Mouse (Mus musculus) heart, embryonic 15.5 days (tissue): ENCODE data around the gene Cenpm. TPM values are rescaled to one million over a fixed set of nuclear protein-coding genes. Genes with fewer than 3 reads are reported as not detected.

ENCODE experiments used
- ATAC-seq: fragments of 200-750 bp; cut with Nextera tagmentation; replicated peaks from 2 replicates; pipeline ENCODE4 v1.8.0; 2017; ENCODE audit warnings: low read depth, moderate TSS enrichment; ENCODE audit not compliant: insufficient number of reproducible peaks, insufficient read depth, low FRiP score
- H3K27ac ChIP-seq: fragments of 300-500 bp; sonication (generic); 2 replicates; pipeline ENCODE4 v1.5.1; 2015; ENCODE audit warnings: mild to moderate bottlenecking, inconsistent platforms
- H3K27me3 ChIP-seq: fragments of 300-500 bp; sonication (generic); 2 replicates; pipeline ENCODE4 v1.6.1; 2015; ENCODE audit warnings: inconsistent platforms
- H3K36me3 ChIP-seq: fragments of 300-500 bp; sonication (generic); 2 replicates; pipeline ENCODE4 v1.6.1; 2015; ENCODE audit warnings: mild to moderate bottlenecking, inconsistent platforms
- H3K4me1 ChIP-seq: fragments of 300-500 bp; sonication (generic); replicated peaks from 2 replicates; pipeline ENCODE4 v1.6.1; 2015; ENCODE audit warnings: inconsistent platforms
- H3K4me2 ChIP-seq: fragments of 300-500 bp; sonication (generic); 2 replicates; pipeline ENCODE4 v1.6.1; 2015; ENCODE audit warnings: inconsistent platforms, mild to moderate bottlenecking, moderate library complexity
- H3K4me3 ChIP-seq: fragments of 300-500 bp; sonication (generic); 2 replicates; pipeline ENCODE4 v1.5.1; 2015; ENCODE audit warnings: mild to moderate bottlenecking, inconsistent platforms
- H3K9ac ChIP-seq: fragments of 300-500 bp; sonication (generic); 2 replicates; pipeline ENCODE4 v1.6.1; 2015; ENCODE audit warnings: mild to moderate bottlenecking, inconsistent platforms
- H3K9me3 ChIP-seq: fragments of 300-500 bp; sonication (generic); replicated peaks from 2 replicates; pipeline ENCODE4 v1.6.1; 2016; ENCODE audit warnings: inconsistent platforms
- WGBS: fragments of 180-500 bp; shearing (Covaris S2); methylation state at CpG from one replicate; pipeline ENCODE4 v1.1.7; 2015; ENCODE audit warnings: mixed read lengths; 5-methylcytosine and 5-hydroxymethylcytosine counted together
- polyA plus RNA-seq: library from polyadenylated mRNA; unstranded; fragments of >200 nt; fragmentation: Nextera tagmentation; extraction: Ambion mirVana; gene quantifications from 2 replicates; pipeline ENCODE4 v1.2.1, GENCODE M21; 2015

Gene Cenpm
- polyA plus RNA-seq, 1 experiment from 2014 or later: 55.7 TPM

DNA sequence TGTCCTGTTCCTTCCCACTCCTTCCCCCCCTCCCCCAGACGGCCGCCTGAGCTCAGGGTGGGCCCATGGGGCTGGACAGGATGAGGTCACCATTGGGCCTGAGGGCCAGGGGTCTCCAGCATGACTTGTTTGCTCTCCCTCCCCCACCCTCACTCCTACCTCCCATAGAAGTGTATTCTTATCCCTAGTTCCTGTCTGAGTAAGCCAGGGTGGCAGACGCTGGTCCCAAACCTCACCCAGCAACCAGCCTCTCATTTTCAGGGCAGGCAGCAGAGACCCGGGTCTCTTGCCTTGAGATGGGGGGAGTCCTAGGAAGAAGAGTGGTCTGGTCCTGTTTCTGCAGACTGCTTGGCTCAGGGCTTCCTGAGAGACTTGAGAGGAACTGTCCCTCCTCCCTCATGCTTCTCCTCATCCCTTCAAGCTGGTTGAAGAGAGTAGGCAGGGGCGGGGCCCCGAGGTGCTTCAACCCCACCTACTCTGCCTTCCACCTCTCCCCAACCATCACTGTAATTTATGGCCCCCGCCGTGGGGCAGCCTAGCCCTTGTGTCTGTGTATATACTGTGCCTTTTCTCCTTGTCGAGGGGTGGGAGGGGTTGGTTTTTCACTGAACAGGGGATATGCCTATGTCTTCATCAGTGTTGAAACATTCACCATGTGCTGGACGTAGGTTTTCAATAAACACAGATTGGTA is 39.7 kb downstream of the Cenpm start:
- peaks cover 21% of the 10 kb centered on the region for H3K4me1 ChIP-seq
- no peak for ATAC-seq
- 71% methylated on average over 10 of the region's 10 CpGs for WGBS
- no peak overlapping the region for H3K4me3 ChIP-seq
- no peaks in the 10 kb centered on the region for H3K9me3 ChIP-seq
- H3K9ac ChIP-seq: no peak overlapping the region
- H3K27me3 ChIP-seq: peaks cover 60% of the 10 kb centered on the region
- no peak overlapping the region for H3K27ac ChIP-seq
- peaks cover 42% of the 10 kb centered on the region for H3K36me3 ChIP-seq
- no peak overlapping the region for H3K4me2 ChIP-seq

GRCm38 (mm10) chr15:82203611-82204351 is 40.8 kb downstream of the Cenpm start:
- WGBS: 88% methylated on average over 20 of the region's 20 CpGs
- Histone ChIP-seq H3K9ac (no peak overlapping the region), H3K4me3 (no peak overlapping the region), H3K27me3 (peaks cover 53% of the 10 kb centered on the region), H3K9me3 (no peaks in the 10 kb centered on the region), H3K4me1 (peaks cover 21% of the 10 kb centered on the region), H3K4me2 (no peak overlapping the region), H3K27ac (no peak overlapping the region), H3K36me3 (peaks cover 52% of the 10 kb centered on the region)
- ATAC-seq: no peak

- Histone ChIP-seq H3K36me3 (peaks cover 58% of the 10 kb centered on the region), H3K4me1 (peaks cover 21% of the 10 kb centered on the region), H3K9me3 (no peaks in the 10 kb centered on the region), H3K27me3 (peaks cover 46% of the 10 kb centered on the region), H3K4me2 (no peak overlapping the region), H3K4me3 (no peak overlapping the region), H3K27ac (no peak overlapping the region), H3K9ac (no peak overlapping the region)
- WGBS: 91% methylated on average over 10 of the region's 10 CpGs
- ATAC-seq: no peak
Measured at GRCm38 (mm10) chr15:82203090-82203489, 41.5 kb downstream of the Cenpm start.

GRCm38 (mm10) chr15:82202086-82202485 is 42.5 kb downstream of the Cenpm start:
- H3K27ac ChIP-seq: no peak overlapping the region
- H3K9me3 ChIP-seq: no peaks in the 10 kb centered on the region
- H3K4me2 ChIP-seq: no peak overlapping the region
- H3K4me3 ChIP-seq: no peak overlapping the region
- H3K27me3 ChIP-seq: peaks cover 36% of the 10 kb centered on the region
- no peak for ATAC-seq
- peaks cover 68% of the 10 kb centered on the region for H3K36me3 ChIP-seq
- 89% methylated on average over 6 of the region's 6 CpGs for WGBS
- no peak overlapping the region for H3K9ac ChIP-seq
- H3K4me1 ChIP-seq: peaks cover 14% of the 10 kb centered on the region

DNA sequence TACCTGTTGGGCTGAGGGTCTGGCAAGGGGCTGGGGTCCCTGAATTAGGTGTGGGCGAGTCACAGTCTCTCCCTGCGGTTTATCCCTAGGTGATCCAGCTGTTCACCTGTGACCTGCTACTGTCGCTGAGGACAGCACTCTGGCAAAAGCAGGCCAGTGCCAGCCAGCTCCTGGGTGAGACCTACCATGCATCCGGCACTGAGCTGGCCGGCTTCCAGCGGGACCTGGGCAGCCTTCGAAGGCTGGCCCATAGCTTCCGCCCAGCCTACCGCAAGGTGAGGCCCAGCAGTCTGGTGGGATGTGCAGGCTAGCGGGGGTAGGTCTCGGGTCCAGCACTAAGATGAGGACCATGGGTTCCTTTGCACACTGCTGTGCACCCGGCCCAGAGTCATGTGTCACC is 45.0 kb downstream of the Cenpm start:
- peaks cover 83% of the 10 kb centered on the region for H3K36me3 ChIP-seq
- H3K9ac ChIP-seq: no peak overlapping the region
- no peak overlapping the region for H3K27ac ChIP-seq
- H3K4me1 ChIP-seq: no peaks in the 10 kb centered on the region
- no peak overlapping the region for H3K4me3 ChIP-seq
- ATAC-seq: no peak
- H3K4me2 ChIP-seq: no peak overlapping the region
- 87% methylated on average over 12 of the region's 12 CpGs for whole genome bisulfite sequencing
- H3K9me3 ChIP-seq: no peaks in the 10 kb centered on the region
- H3K27me3 ChIP-seq: peaks cover 11% of the 10 kb centered on the region; the same call in 1 of the 2 replicates

DNA sequence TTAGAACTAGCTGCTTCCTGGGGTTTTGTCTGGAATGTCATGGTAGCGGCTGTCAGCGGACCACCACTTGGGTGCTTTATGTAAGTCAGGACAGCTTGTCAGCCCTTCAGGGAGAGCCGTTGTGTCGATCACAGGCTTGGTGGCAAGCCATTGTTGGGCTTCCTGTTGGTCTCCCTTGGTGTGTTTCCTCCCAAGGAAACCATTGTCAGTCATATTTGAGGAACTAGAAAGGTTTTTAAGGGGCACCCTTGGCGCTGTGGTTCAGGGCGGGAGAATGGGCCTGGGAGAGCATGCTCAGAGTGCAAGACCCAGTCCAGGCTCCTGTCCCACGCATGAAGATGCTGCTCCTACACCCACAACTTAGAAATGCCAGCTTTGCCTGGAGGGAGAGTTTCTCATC is 46.2 kb downstream of the Cenpm start:
- 80% methylated on average over 7 of the region's 7 CpGs for WGBS
- Histone ChIP-seq H3K27me3 (peaks cover 4% of the 10 kb centered on the region; the same call in 1 of the 2 replicates), H3K9me3 (no peaks in the 10 kb centered on the region), H3K36me3 (peaks cover 87% of the 10 kb centered on the region), H3K27ac (no peak overlapping the region), H3K4me2 (no peak overlapping the region), H3K9ac (no peak overlapping the region), H3K4me1 (no peaks in the 10 kb centered on the region), H3K4me3 (no peak overlapping the region)
- ATAC-seq: no peak

- H3K4me3 ChIP-seq: no peak overlapping the region
- no peak overlapping the region for H3K4me2 ChIP-seq
- H3K36me3 ChIP-seq: peaks cover 87% of the 10 kb centered on the region
- WGBS: 91% methylated on average over 11 of the region's 11 CpGs
- H3K27me3 ChIP-seq: peaks cover 4% of the 10 kb centered on the region; the same call in 1 of the 2 replicates
- no peaks in the 10 kb centered on the region for H3K4me1 ChIP-seq
- no peak overlapping the region for H3K27ac ChIP-seq
- no peak for ATAC-seq
- no peak overlapping the region for H3K9ac ChIP-seq
- no peaks in the 10 kb centered on the region for H3K9me3 ChIP-seq
Measured at GRCm38 (mm10) chr15:82197937-82198336, 46.6 kb downstream of the Cenpm start.

DNA sequence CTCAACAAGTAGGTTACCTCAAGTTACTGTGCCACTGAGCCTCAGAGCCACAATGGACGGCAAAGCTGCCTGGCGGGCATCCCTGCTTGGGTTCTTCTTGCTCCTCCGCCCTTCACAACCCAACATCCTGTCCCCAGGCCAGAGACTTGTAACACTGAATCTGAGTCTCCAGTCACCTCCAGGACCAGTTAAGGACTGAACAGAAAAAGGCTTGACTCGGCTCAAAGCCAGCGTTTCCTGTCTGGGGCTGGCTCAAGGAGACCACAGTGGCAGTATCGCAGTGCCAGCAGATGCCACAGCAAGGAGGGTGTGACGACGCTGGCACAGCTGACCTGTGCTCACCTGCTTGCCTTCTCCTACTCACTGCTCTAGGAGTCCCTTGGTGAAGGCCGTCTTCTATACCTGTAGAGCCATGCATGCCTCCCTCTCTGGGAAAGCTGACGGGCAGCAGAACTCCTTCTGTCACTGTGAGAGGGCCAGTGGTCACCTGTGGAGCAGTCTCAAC is 47.2 kb downstream of the Cenpm start:
- Histone ChIP-seq H3K27me3 (peaks cover 4% of the 10 kb centered on the region; the same call in 1 of the 2 replicates), H3K36me3 (peaks cover 91% of the 10 kb centered on the region), H3K9me3 (no peaks in the 10 kb centered on the region), H3K27ac (no peak overlapping the region), H3K9ac (no peak overlapping the region), H3K4me3 (no peak overlapping the region), H3K4me2 (no peak overlapping the region), H3K4me1 (no peaks in the 10 kb centered on the region)
- WGBS: 92% methylated on average over 10 of the region's 10 CpGs
- ATAC-seq: no peak

- Histone ChIP-seq H3K9ac (no peak overlapping the region), H3K27me3 (peaks cover 4% of the 10 kb centered on the region; the same call in 1 of the 2 replicates), H3K27ac (no peak overlapping the region), H3K4me3 (no peak overlapping the region), H3K36me3 (peaks cover 88% of the 10 kb centered on the region), H3K4me1 (no peaks in the 10 kb centered on the region), H3K9me3 (no peaks in the 10 kb centered on the region), H3K4me2 (no peak overlapping the region)
- no peak for ATAC-seq
- WGBS: 92% methylated on average over 12 of the region's 12 CpGs
Measured at GRCm38 (mm10) chr15:82196300-82196699, 48.2 kb downstream of the Cenpm start.

DNA sequence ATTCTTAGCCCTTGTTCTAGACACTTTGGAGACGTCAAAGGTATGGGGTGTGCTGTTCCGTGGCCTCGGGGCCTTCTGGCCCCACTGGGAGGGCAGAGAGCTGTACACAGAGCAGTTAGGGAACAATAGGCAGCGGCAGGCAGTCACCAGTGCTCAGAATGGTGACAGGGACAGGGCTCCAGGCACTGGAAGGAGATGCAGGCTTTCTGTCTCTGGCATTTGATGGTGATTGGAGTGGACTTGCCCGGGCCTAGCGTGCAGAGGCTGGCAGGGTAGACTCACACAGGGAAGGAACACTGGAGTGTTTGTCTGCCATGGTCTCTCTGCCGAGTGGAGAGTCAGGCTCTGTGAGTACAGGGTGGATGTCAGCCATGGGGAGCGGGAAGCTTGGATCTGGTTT is 51.9 kb downstream of the Cenpm start:
- Histone ChIP-seq H3K4me3 (no peak overlapping the region), H3K4me2 (no peak overlapping the region), H3K36me3 (peaks cover 54% of the 10 kb centered on the region), H3K27me3 (no peaks in the 10 kb centered on the region), H3K27ac (no peak overlapping the region), H3K4me1 (peaks cover 6% of the 10 kb centered on the region), H3K9ac (no peak overlapping the region), H3K9me3 (no peaks in the 10 kb centered on the region)
- ATAC-seq: no peak
- 69% methylated on average over 8 of the region's 8 CpGs for WGBS

GRCm38 (mm10) chr15:82188481-82189240 is 55.9 kb downstream of the Cenpm start:
- Histone ChIP-seq H3K27ac (no peak overlapping the region), H3K9ac (no peak overlapping the region), H3K36me3 (peaks cover 28% of the 10 kb centered on the region), H3K4me2 (no peak overlapping the region), H3K4me3 (no peak overlapping the region), H3K27me3 (no peaks in the 10 kb centered on the region), H3K4me1 (peaks cover 43% of the 10 kb centered on the region), H3K9me3 (no peaks in the 10 kb centered on the region)
- no peak for ATAC-seq
- 86% methylated on average over 10 of the region's 10 CpGs for WGBS
